Mouse (Mus musculus) cortical plate, adult 2 months (tissue): ENCODE data around the gene Hexim1.

Source experiments
- CTCF ChIP-seq: fragments of 200-500 bp; IDR thresholded peaks from 2 replicates; pipeline ENCODE4 v1.5.1; 2011; ENCODE audit warnings: mild to moderate bottlenecking, control low read depth, low read length; ENCODE audit not compliant: insufficient read depth; ENCODE audit errors: extremely low read depth
- POLR2A ChIP-seq: fragments of 200-500 bp; IDR thresholded peaks from 2 replicates; pipeline ENCODE4 v1.6.1; 2011; ENCODE audit warnings: mild to moderate bottlenecking, low read length, control low read depth; ENCODE audit not compliant: insufficient read depth; ENCODE audit errors: extremely low read depth

GRCm38 (mm10) chr11:103132576-103133455 lies 16.8 kb downstream of the Hexim1 start:
- TF ChIP-seq POLR2A = peak; percentile 85
- TF ChIP-seq CTCF = no peak
